Mouse (Mus musculus): ENCODE results near the gene Wdr43. TPM values are rescaled to one million over a fixed set of nuclear protein-coding genes. Genes with fewer than 3 reads are reported as not detected.

The Wdr43 gene
- polyA plus RNA-seq, 1 experiment from 2014 or later, result 96.1 TPM

GRCm38 (mm10) chr17:71671840-71672546, 56.3 kb downstream of the Wdr43 start:
- H3K27me3 ChIP-seq (ENCODE audit: control insufficient read depth, insufficient read depth, low read length), result no peaks in the 10 kb centered on the region
- 59% methylated on average over 17 of the region's 17 CpGs for WGBS
- no peak overlapping the region for H3K9ac ChIP-seq (ENCODE audit: low read length)
- no peaks in the 10 kb centered on the region for H3K9me3 ChIP-seq (ENCODE audit: control insufficient read depth, low read length)
- peak; percentile 81 for DNase-seq (ENCODE audit: low spot score)
- ATAC-seq (replicated peaks; ENCODE audit: low FRiP score), result no peak
- no peak overlapping the region for H3K4me3 ChIP-seq (ENCODE audit: low read depth, low read length)
- H3K27ac ChIP-seq (ENCODE audit: low read depth, low read length), result no peak overlapping the region
- H3K4me2 ChIP-seq (ENCODE audit: low read depth, low read length, severe bottlenecking), result no peak overlapping the region
- no peaks in the 10 kb centered on the region; the same call in 1 of the 2 replicates for H3K4me1 ChIP-seq (replicated peaks; ENCODE audit: control insufficient read depth, insufficient read depth, low read length)
- no peaks in the 10 kb centered on the region for H3K36me3 ChIP-seq (ENCODE audit: control insufficient read depth, insufficient read depth, low read length)

- H3K9me3 ChIP-seq (ENCODE audit: control insufficient read depth, low read length), result no peaks in the 10 kb centered on the region
- H3K4me2 ChIP-seq (ENCODE audit: low read depth, low read length, severe bottlenecking), result no peak within 1 kb of the TSS
- DNase-seq (ENCODE audit: low spot score) (no peak), ATAC-seq (replicated peaks; ENCODE audit: low FRiP score) (no peak; the same call in 1 of the 2 replicates)
- no peak within 1 kb of the TSS for H3K4me3 ChIP-seq (ENCODE audit: low read depth, low read length)
- no peaks in the 10 kb centered on the region for H3K27me3 ChIP-seq (ENCODE audit: control insufficient read depth, insufficient read depth, low read length)
- no peaks in the 10 kb centered on the region; the same call in 1 of the 2 replicates for H3K4me1 ChIP-seq (replicated peaks; ENCODE audit: control insufficient read depth, insufficient read depth, low read length)
- 56% methylated on average over 9 of the region's 9 CpGs for WGBS
- no peaks in the 10 kb centered on the region for H3K36me3 ChIP-seq (ENCODE audit: control insufficient read depth, insufficient read depth, low read length)
- H3K27ac ChIP-seq (ENCODE audit: low read depth, low read length), result no peak within 1 kb of the TSS
- no peak within 1 kb of the TSS for H3K9ac ChIP-seq (ENCODE audit: low read length)
Measured at GRCm38 (mm10) chr17:71673092-71673491, 57.4 kb downstream of the Wdr43 start, which contains the start of gene Togaram2. Togaram2 (plus strand) TSS chr17:71673261.

GRCm38 (mm10) chr17:71673936-71674335, 58.2 kb downstream of the Wdr43 start:
- no peak overlapping the region for H3K27ac ChIP-seq (ENCODE audit: low read depth, low read length)
- no peaks in the 10 kb centered on the region for H3K36me3 ChIP-seq (ENCODE audit: control insufficient read depth, insufficient read depth, low read length)
- H3K4me2 ChIP-seq (ENCODE audit: low read depth, low read length, severe bottlenecking), result no peak overlapping the region
- ATAC-seq (replicated peaks; ENCODE audit: low FRiP score) (no peak), DNase-seq (ENCODE audit: low spot score) (no peak)
- H3K9ac ChIP-seq (ENCODE audit: low read length), result no peak overlapping the region
- no peaks in the 10 kb centered on the region; the same call in 1 of the 2 replicates for H3K4me1 ChIP-seq (replicated peaks; ENCODE audit: control insufficient read depth, insufficient read depth, low read length)
- no peak overlapping the region for H3K4me3 ChIP-seq (ENCODE audit: low read depth, low read length)
- 85% methylated on average over 9 of the region's 9 CpGs for WGBS
- no peaks in the 10 kb centered on the region for H3K9me3 ChIP-seq (ENCODE audit: control insufficient read depth, low read length)
- H3K27me3 ChIP-seq (ENCODE audit: control insufficient read depth, insufficient read depth, low read length), result no peaks in the 10 kb centered on the region

GRCm38 (mm10) chr17:71674886-71675285, 59.2 kb downstream of the Wdr43 start:
- Histone ChIP-seq H3K9me3 (ENCODE audit: control insufficient read depth, low read length) (no peaks in the 10 kb centered on the region), H3K4me2 (ENCODE audit: low read depth, low read length, severe bottlenecking) (no peak overlapping the region), H3K27me3 (ENCODE audit: control insufficient read depth, insufficient read depth, low read length) (no peaks in the 10 kb centered on the region), H3K4me1 (replicated peaks; ENCODE audit: control insufficient read depth, insufficient read depth, low read length) (no peaks in the 10 kb centered on the region; the same call in 1 of the 2 replicates), H3K9ac (ENCODE audit: low read length) (no peak overlapping the region), H3K36me3 (ENCODE audit: control insufficient read depth, insufficient read depth, low read length) (no peaks in the 10 kb centered on the region), H3K4me3 (ENCODE audit: low read depth, low read length) (no peak overlapping the region), H3K27ac (ENCODE audit: low read depth, low read length) (no peak overlapping the region)
- ATAC-seq (replicated peaks; ENCODE audit: low FRiP score) (no peak), DNase-seq (ENCODE audit: low spot score) (no peak)
- 95% methylated on average over 18 of the region's 18 CpGs for WGBS

- no peaks in the 10 kb centered on the region for H3K27me3 ChIP-seq (ENCODE audit: control insufficient read depth, insufficient read depth, low read length)
- H3K4me1 ChIP-seq (replicated peaks; ENCODE audit: control insufficient read depth, insufficient read depth, low read length), result no peaks in the 10 kb centered on the region
- no peak overlapping the region for H3K27ac ChIP-seq (ENCODE audit: low read depth, low read length)
- H3K9ac ChIP-seq (ENCODE audit: low read length), result no peak overlapping the region
- 79% methylated on average over 14 of the region's 14 CpGs for WGBS
- no peaks in the 10 kb centered on the region for H3K36me3 ChIP-seq (ENCODE audit: control insufficient read depth, insufficient read depth, low read length)
- ATAC-seq (replicated peaks; ENCODE audit: low FRiP score) (no peak), DNase-seq (ENCODE audit: low spot score) (no peak)
- no peak overlapping the region for H3K4me3 ChIP-seq (ENCODE audit: low read depth, low read length)
- H3K4me2 ChIP-seq (ENCODE audit: low read depth, low read length, severe bottlenecking), result no peak overlapping the region
- H3K9me3 ChIP-seq (ENCODE audit: control insufficient read depth, low read length), result no peaks in the 10 kb centered on the region
Measured at GRCm38 (mm10) chr17:71681666-71682065, 66.0 kb downstream of the Wdr43 start.

GRCm38 (mm10) chr17:71682379-71682778, 66.7 kb downstream of the Wdr43 start:
- Histone ChIP-seq H3K27ac (ENCODE audit: low read depth, low read length) (no peak overlapping the region), H3K9ac (ENCODE audit: low read length) (no peak overlapping the region), H3K4me3 (ENCODE audit: low read depth, low read length) (no peak overlapping the region), H3K9me3 (ENCODE audit: control insufficient read depth, low read length) (no peaks in the 10 kb centered on the region), H3K27me3 (ENCODE audit: control insufficient read depth, insufficient read depth, low read length) (no peaks in the 10 kb centered on the region), H3K36me3 (ENCODE audit: control insufficient read depth, insufficient read depth, low read length) (no peaks in the 10 kb centered on the region), H3K4me2 (ENCODE audit: low read depth, low read length, severe bottlenecking) (no peak overlapping the region), H3K4me1 (replicated peaks; ENCODE audit: control insufficient read depth, insufficient read depth, low read length) (no peaks in the 10 kb centered on the region)
- DNase-seq (ENCODE audit: low spot score), result no peak
- ATAC-seq (replicated peaks; ENCODE audit: low FRiP score), result no peak
- WGBS, result 86% methylated on average over 4 of the region's 4 CpGs

- H3K4me1 ChIP-seq (replicated peaks; ENCODE audit: control insufficient read depth, insufficient read depth, low read length), result no peaks in the 10 kb centered on the region
- H3K27me3 ChIP-seq (ENCODE audit: control insufficient read depth, insufficient read depth, low read length), result no peaks in the 10 kb centered on the region
- 95% methylated on average over 6 of the region's 6 CpGs for WGBS
- no peaks in the 10 kb centered on the region for H3K9me3 ChIP-seq (ENCODE audit: control insufficient read depth, low read length)
- no peak overlapping the region for H3K9ac ChIP-seq (ENCODE audit: low read length)
- H3K4me3 ChIP-seq (ENCODE audit: low read depth, low read length), result no peak overlapping the region
- H3K4me2 ChIP-seq (ENCODE audit: low read depth, low read length, severe bottlenecking), result no peak overlapping the region
- H3K27ac ChIP-seq (ENCODE audit: low read depth, low read length), result no peak overlapping the region
- ATAC-seq (replicated peaks; ENCODE audit: low FRiP score) (no peak), DNase-seq (ENCODE audit: low spot score) (no peak)
- H3K36me3 ChIP-seq (ENCODE audit: control insufficient read depth, insufficient read depth, low read length), result no peaks in the 10 kb centered on the region
Measured at GRCm38 (mm10) chr17:71683281-71683680, 67.6 kb downstream of the Wdr43 start.

GRCm38 (mm10) chr17:71684103-71684608, 68.5 kb downstream of the Wdr43 start:
- Histone ChIP-seq H3K4me3 (ENCODE audit: low read depth, low read length) (no peak overlapping the region), H3K27ac (ENCODE audit: low read depth, low read length) (no peak overlapping the region), H3K9ac (ENCODE audit: low read length) (no peak overlapping the region), H3K4me2 (ENCODE audit: low read depth, low read length, severe bottlenecking) (no peak overlapping the region), H3K36me3 (ENCODE audit: control insufficient read depth, insufficient read depth, low read length) (no peaks in the 10 kb centered on the region), H3K9me3 (ENCODE audit: control insufficient read depth, low read length) (no peaks in the 10 kb centered on the region), H3K27me3 (ENCODE audit: control insufficient read depth, insufficient read depth, low read length) (no peaks in the 10 kb centered on the region), H3K4me1 (replicated peaks; ENCODE audit: control insufficient read depth, insufficient read depth, low read length) (no peaks in the 10 kb centered on the region)
- 59% methylated on average over 5 of the region's 5 CpGs for WGBS
- no peak for ATAC-seq (replicated peaks; ENCODE audit: low FRiP score)
- DNase-seq (ENCODE audit: low spot score), result no peak

- H3K4me3 ChIP-seq (ENCODE audit: low read depth, low read length), result no peak overlapping the region
- WGBS, result 72% methylated on average over 9 of the region's 9 CpGs
- H3K4me2 ChIP-seq (ENCODE audit: low read depth, low read length, severe bottlenecking), result no peak overlapping the region
Measured at GRCm38 (mm10) chr17:71687436-71687835, 71.7 kb downstream of the Wdr43 start.

More at GRCm38 (mm10) chr17:71687436-71687835, 71.7 kb downstream of the Wdr43 start:
- Histone ChIP-seq H3K27me3 (ENCODE audit: control insufficient read depth, insufficient read depth, low read length) (no peaks in the 10 kb centered on the region), H3K4me1 (replicated peaks; ENCODE audit: control insufficient read depth, insufficient read depth, low read length) (no peaks in the 10 kb centered on the region), H3K9ac (ENCODE audit: low read length) (no peak overlapping the region), H3K27ac (ENCODE audit: low read depth, low read length) (no peak overlapping the region), H3K9me3 (ENCODE audit: control insufficient read depth, low read length) (no peaks in the 10 kb centered on the region), H3K36me3 (ENCODE audit: control insufficient read depth, insufficient read depth, low read length) (no peaks in the 10 kb centered on the region)
- ATAC-seq (replicated peaks; ENCODE audit: low FRiP score) (no peak), DNase-seq (ENCODE audit: low spot score) (no peak)

Measured in forebrain, embryonic 11.5 days (tissue).